In genomic region chr4:136071178-136071714, GRCm38 (mm10) we compare ENCODE assay signal across 8 mouse cellular contexts. TPM values are rescaled to one million over a fixed set of nuclear protein-coding genes. Genes with fewer than 3 reads are reported as not detected.
DNase-seq lines count a peak whose midpoint lies in the region; ATAC-seq and TF ChIP-seq lines count a peak whose summit lies in the region.

No protein-coding gene starts in this region.

- no peaks in the 10 kb centered on the region; the same call in 1 of the 2 replicates for H3K4me1 ChIP-seq in hindbrain, embryonic 11.5 days (replicated peaks; ENCODE audit: control insufficient read depth, insufficient read depth, low read length)

- DNase-seq in Patski (ENCODE audit: low read depth, low spot score): no peak
- peak; percentile 40 for DNase-seq in cerebellum, adult 9-11 months
- DNase-seq in frontal cortex, postnatal 10 days (ENCODE audit: low spot score in 2 of 2): peak; percentile 34 to 58
- DNase-seq in hindbrain, embryonic 11.5 days (ENCODE audit: low spot score): peak; percentile 91
- DNase-seq in layer of hippocampus, postnatal 14 days (ENCODE audit: low spot score in 2 of 2): peak; percentile 72
- peak; percentile 86 for DNase-seq in lung, postnatal 14 days
- DNase-seq in ovary, postnatal 36 days (ENCODE audit: low spot score): peak; percentile 76
- peak; percentile 92 for DNase-seq in thymus, postnatal 25 days

- TF ChIP-seq CTCF in Patski (IDR thresholded peaks at IDR 0.05): peak; percentile 82

- in situ Hi-C loops in Patski (cut with MboI; ENCODE audit: low pct_unique_long_range_greater_than_20kb): loop anchor here (5.0 kb wide), 1 partner anchor 71 kb away; the partner anchor contains the start of gene Id3

- H3K36me3 ChIP-seq in hindbrain, embryonic 11.5 days (ENCODE audit: control insufficient read depth, insufficient read depth, low read length): no peaks in the 10 kb centered on the region

- H3K27me3 ChIP-seq in Patski: no peaks in the 10 kb centered on the region
- no peaks in the 10 kb centered on the region for H3K27me3 ChIP-seq in hindbrain, embryonic 11.5 days (ENCODE audit: control insufficient read depth, insufficient read depth, low read length)

- H3K9me3 ChIP-seq in hindbrain, embryonic 11.5 days (ENCODE audit: control insufficient read depth, low read length): no peaks in the 10 kb centered on the region

- 0 out of 2 replicates have a peak overlapping the region, but pooled peaks have one; percentile 11 for H3K4me2 ChIP-seq in hindbrain, embryonic 11.5 days (replicated peaks; ENCODE audit: low read depth, low read length)

- CTCF ChIA-PET in Patski (lab: Charles Lee): interaction anchor here (1.1 to 1.8 kb wide), 2 partner anchors 32 to 72 kb away, joined by 3 to 4 read pairs; partner anchors contain the start of gene Id3

- POLR2A ChIA-PET in Patski (lab: Charles Lee): interaction anchor here (1.5 kb wide), 1 partner anchor 74 kb away, joined by 5 read pairs; no protein-coding TSS in a partner anchor

- H3K4me3 ChIP-seq in hindbrain, embryonic 11.5 days (ENCODE audit: low read depth, low read length): no peak overlapping the region

- WGBS in hindbrain, embryonic 11.5 days: 5% methylated on average over 15 of the region's 15 CpGs

- ATAC-seq in Patski: no peak
- ATAC-seq in hindbrain, embryonic 11.5 days (ENCODE audit: low FRiP score): peak; percentile 54; the same call in 1 of the 2 replicates

- H3K9ac ChIP-seq in hindbrain, embryonic 11.5 days (ENCODE audit: low read depth, low read length): no peak overlapping the region

- no peak overlapping the region; the same call in 1 of the 2 replicates for H3K27ac ChIP-seq in hindbrain, embryonic 11.5 days (ENCODE audit: low read depth, low read length)

RNA-seq across cellular contexts. Expression of gene Rpl11, which starts 18.0 kb away (rescaled TPM):
- 665 TPM for polyA plus RNA-seq in Patski (2021)
- polyA plus RNA-seq in hindbrain, embryonic 11.5 days (2014; fragmentation: Nextera tagmentation; extraction: Ambion mirVana): 350 and 354 TPM in 2 replicates
- total RNA-seq in layer of hippocampus, postnatal 14 days (2021): 100 to 1,000 TPM; 254 to 300 TPM

RNA-seq across cellular contexts. Expression of gene Eloa, which starts 49.7 kb away (rescaled TPM):
- 22.6 TPM for polyA plus RNA-seq in Patski (2021)
- 38.2 and 42.8 TPM in 2 replicates for polyA plus RNA-seq in hindbrain, embryonic 11.5 days (2014; fragmentation: Nextera tagmentation; extraction: Ambion mirVana)
- total RNA-seq in layer of hippocampus, postnatal 14 days (2021): 10 to 100 TPM; 31.7 TPM
